Mouse (Mus musculus) left cerebral cortex, adult 18-20 months (tissue): ENCODE measurements around the gene Slc38a4. TPM values are rescaled to one million over a fixed set of nuclear protein-coding genes. Genes with fewer than 3 reads are reported as not detected.
A peak's percentile ranks its signal among the peaks of the same experiment; 100 is the strongest.

Experiments
- DNase-seq, 2 experiments: peaks; one replicate each; pipeline ENCODE4 v3.0.0; 2021 to 2022; ENCODE audit warnings: low spot score in 2 of 2, mixed read lengths in 1 of 2
- total RNA-seq, 2 experiments: library from RNA; stranded (reverse); gene quantifications; 2 replicates each; pipeline ENCODE4 v1.2.3; 2021

Slc38a4 gene
- total RNA-seq, 2 experiments from 2014 or later: 0.74 to 0.84 TPM

GRCm38 (mm10) chr15:97020221-97020620 is 35.5 kb downstream of the Slc38a4 start:
- no peak for DNase-seq

GRCm38 (mm10) chr15:97019323-97019722 is 36.4 kb downstream of the Slc38a4 start:
- no peak for DNase-seq

- DNase-seq: no peak
Observed at GRCm38 (mm10) chr15:97017195-97017594, 38.6 kb downstream of the Slc38a4 start.

- DNase-seq: no peak
Observed at GRCm38 (mm10) chr15:97015036-97015596, 40.6 kb downstream of the Slc38a4 start.

GRCm38 (mm10) chr15:97011599-97012372 is 44.0 kb downstream of the Slc38a4 start:
- no peak for DNase-seq

- no peak for DNase-seq
Observed at GRCm38 (mm10) chr15:97009271-97009670, 46.5 kb downstream of the Slc38a4 start.

- DNase-seq: no peak
Observed at GRCm38 (mm10) chr15:97005631-97006234, 50.0 kb downstream of the Slc38a4 start.

GRCm38 (mm10) chr15:97004525-97004867 is 51.3 kb downstream of the Slc38a4 start:
- DNase-seq: no peak

GRCm38 (mm10) chr15:97003851-97004524 is 51.8 kb downstream of the Slc38a4 start:
- no peak for DNase-seq

GRCm38 (mm10) chr15:97003186-97003585 is 52.6 kb downstream of the Slc38a4 start:
- no peak for DNase-seq

GRCm38 (mm10) chr15:97002752-97003151 is 53.0 kb downstream of the Slc38a4 start:
- DNase-seq: no peak

GRCm38 (mm10) chr15:97001886-97002285 is 53.9 kb downstream of the Slc38a4 start:
- peak; percentile 14 to 32 for DNase-seq

- DNase-seq: no peak
Observed at GRCm38 (mm10) chr15:97001416-97001815, 54.3 kb downstream of the Slc38a4 start.

GRCm38 (mm10) chr15:97000319-97001251 is 55.2 kb downstream of the Slc38a4 start:
- no peak for DNase-seq

- DNase-seq: peak; percentile 2 to 8
Observed at GRCm38 (mm10) chr15:96999401-96999800, 56.4 kb downstream of the Slc38a4 start.

- no peak for DNase-seq
Observed at GRCm38 (mm10) chr15:96985618-96986017, 70.1 kb downstream of the Slc38a4 start.

GRCm38 (mm10) chr15:96983581-96984330 is 72.0 kb downstream of the Slc38a4 start:
- no peak for DNase-seq

GRCm38 (mm10) chr15:96975125-96975524 is 80.6 kb downstream of the Slc38a4 start:
- DNase-seq: no peak

- DNase-seq: no peak
Observed at GRCm38 (mm10) chr15:96974131-96974530, 81.6 kb downstream of the Slc38a4 start.

GRCm38 (mm10) chr15:96973370-96973769 is 82.4 kb downstream of the Slc38a4 start:
- no peak for DNase-seq
